In genomic region chr8:83997511-83998141, GRCm38 (mm10) we compare ENCODE assay signal across 8 mouse cellular contexts. TPM values are rescaled to one million over a fixed set of nuclear protein-coding genes. Genes with fewer than 3 reads are reported as not detected.
DNase-seq lines count a peak whose midpoint lies in the region; ATAC-seq lines count a peak whose summit lies in the region.

Gene Samd1 (plus strand): TSS chr8:83997672.

- no peaks in the 10 kb centered on the region for H3K9me3 ChIP-seq in forebrain, embryonic 15.5 days
- H3K9me3 ChIP-seq in hindbrain, embryonic 11.5 days (ENCODE audit: control insufficient read depth, low read length) = no peaks in the 10 kb centered on the region

- H3K27ac ChIP-seq in brown adipose tissue, adult 24 weeks (replicated peaks; ENCODE audit: low read depth, low read length) = peak within 1 kb of the TSS; percentile 81
- peak within 1 kb of the TSS; percentile 94 for H3K27ac ChIP-seq in forebrain, embryonic 15.5 days (replicated peaks)
- peak within 1 kb of the TSS; percentile 97 for H3K27ac ChIP-seq in hindbrain, embryonic 11.5 days (ENCODE audit: low read depth, low read length)

- DNase-seq in frontal cortex, adult 2 months (ENCODE audit: extremely low spot score in 1 of 2, low spot score in 1 of 2) = peak in 1 of 2 experiments; percentile 52
- no peak for DNase-seq in frontal cortex, postnatal 14 days (ENCODE audit: low spot score in 2 of 2)
- peak; percentile 75 for DNase-seq in hindbrain, embryonic 11.5 days (ENCODE audit: low spot score)
- peak in 1 of 2 experiments; percentile 70 for DNase-seq in left cerebral cortex, postnatal 14 days (ENCODE audit: low spot score in 2 of 2)
- peak; percentile 50 to 56 for DNase-seq in spleen, postnatal 36 days (ENCODE audit: low spot score in 2 of 2)

- WGBS in forebrain, embryonic 15.5 days = under 1% methylated on average over 58 of the region's 112 CpGs
- WGBS in hindbrain, embryonic 11.5 days = under 1% methylated on average over 49 of the region's 112 CpGs

- peak within 1 kb of the TSS; percentile 87 for H3K4me3 ChIP-seq in brown adipose tissue, adult 24 weeks (ENCODE audit: insufficient read depth, low read depth, low read length)
- peak within 1 kb of the TSS; percentile 76 for H3K4me3 ChIP-seq in forebrain, embryonic 15.5 days
- H3K4me3 ChIP-seq in hindbrain, embryonic 11.5 days (ENCODE audit: low read depth, low read length) = peak within 1 kb of the TSS; percentile 70

- H3K36me3 ChIP-seq in forebrain, embryonic 15.5 days = peaks cover 29% of the 10 kb centered on the region
- H3K36me3 ChIP-seq in hindbrain, embryonic 11.5 days (ENCODE audit: control insufficient read depth, insufficient read depth, low read length) = peaks cover 5% of the 10 kb centered on the region; the same call in 1 of the 2 replicates

- 0 out of 2 replicates have a peak, but pooled peaks have one; percentile 7 for ATAC-seq in forebrain, embryonic 15.5 days (replicated peaks)
- ATAC-seq in hindbrain, embryonic 11.5 days (ENCODE audit: low FRiP score) = no peak
- ATAC-seq in megakaryocyte-erythroid progenitor cell, adult 5-6 weeks (replicated peaks; ENCODE audit: low FRiP score, low TSS enrichment, poor library complexity, severe bottlenecking) = no peak

- H3K4me2 ChIP-seq in forebrain, embryonic 15.5 days (replicated peaks) = peak within 1 kb of the TSS; percentile 89
- peak within 1 kb of the TSS; percentile 84 for H3K4me2 ChIP-seq in hindbrain, embryonic 11.5 days (replicated peaks; ENCODE audit: low read depth, low read length)

- H3K27me3 ChIP-seq in forebrain, embryonic 15.5 days = peaks cover 14% of the 10 kb centered on the region
- H3K27me3 ChIP-seq in hindbrain, embryonic 11.5 days (ENCODE audit: control insufficient read depth, insufficient read depth, low read length) = peaks cover 27% of the 10 kb centered on the region

- H3K4me1 ChIP-seq in brown adipose tissue, adult 24 weeks (ENCODE audit: control insufficient read depth, insufficient read depth, insufficient read length, low read length) = 0 out of 2 replicates have a peak, but pooled peaks cover 7% of the 10 kb centered on the region
- H3K4me1 ChIP-seq in forebrain, embryonic 15.5 days = peaks cover 25% of the 10 kb centered on the region
- peaks cover 14% of the 10 kb centered on the region for H3K4me1 ChIP-seq in hindbrain, embryonic 11.5 days (replicated peaks; ENCODE audit: control insufficient read depth, insufficient read depth, low read length)

- peak within 1 kb of the TSS; percentile 78 for H3K9ac ChIP-seq in forebrain, embryonic 15.5 days (replicated peaks)
- H3K9ac ChIP-seq in hindbrain, embryonic 11.5 days (ENCODE audit: low read depth, low read length) = peak within 1 kb of the TSS; percentile 85

- intact Hi-C loops in left cerebral cortex, postnatal 14 days (cut with DNase I) = no loop called here

RNA-seq across cellular contexts. Expression of gene Samd1, which starts in this region (rescaled TPM):
- 47.4 and 48.4 TPM in 2 replicates for polyA plus RNA-seq in frontal cortex, adult 2 months (2012; rRNA removed)
- polyA plus RNA-seq in brown adipose tissue, adult 24 weeks (2012; ENCODE audit: insufficient read depth, insufficient read length, missing spikeins) = 12.0 and 12.4 TPM in 2 replicates
- polyA plus RNA-seq in forebrain, embryonic 15.5 days (2015; fragmentation: Nextera tagmentation; extraction: Ambion mirVana) = 8.5 and 9.5 TPM in 2 replicates
- 15.1 and 17.0 TPM in 2 replicates for polyA plus RNA-seq in hindbrain, embryonic 11.5 days (2014; fragmentation: Nextera tagmentation; extraction: Ambion mirVana)
- 10 to 100 TPM; 51.3 to 52.0 TPM for total RNA-seq in left cerebral cortex, postnatal 14 days (2021)
- 103 and 123 TPM in 2 replicates for total RNA-seq in megakaryocyte-erythroid progenitor cell, adult 5-6 weeks (2014; fragmentation: Nextera tagmentation)
- 57.4 and 79.8 TPM in 2 replicates for total RNA-seq in megakaryocyte-erythroid progenitor cell, adult 5-6 weeks (2017)

Comparison
In these comparisons a context has a peak if more than half of its experiments do, and no peak if none do; other contexts are left out.
1. DNase-seq: peak in hindbrain, embryonic 11.5 days (single experiment) and spleen, postnatal 36 days (2 of 2); none in frontal cortex, postnatal 14 days (0 of 2).
2. Peak in every context shown above with its lines, with median percentiles within 50 percentile points of each other: H3K27ac ChIP-seq and H3K4me3 ChIP-seq.